Mouse (Mus musculus) retina, adult 2 months (tissue): Measurements from ENCODE around the gene Mpp4.

Experiments used
- DNase-seq: peaks from one replicate; pipeline ENCODE4 v3.0.0-alpha.2; 2012; ENCODE audit warnings: low read depth, low spot score

Mpp4 gene

GRCm38 (mm10) chr1:59167654-59168425, 4.7 kb upstream of the Mpp4 start:
- no peak for DNase-seq

GRCm38 (mm10) chr1:59166232-59166905, 3.2 kb upstream of the Mpp4 start:
- DNase-seq: no peak

- peak; percentile 67 for DNase-seq
Observed at GRCm38 (mm10) chr1:59163918-59164317, 729 bp upstream of the Mpp4 start.

- DNase-seq: no peak
Observed at GRCm38 (mm10) chr1:59162309-59163024, 722 bp downstream of the Mpp4 start.

GRCm38 (mm10) chr1:59161396-59161795, 1.8 kb downstream of the Mpp4 start:
- peak; percentile 78 for DNase-seq

- DNase-seq: no peak
Observed at GRCm38 (mm10) chr1:59160871-59161270, 2.3 kb downstream of the Mpp4 start.

- DNase-seq: no peak
Observed at GRCm38 (mm10) chr1:59159136-59159535, 4.1 kb downstream of the Mpp4 start.

- DNase-seq: no peak
Observed at GRCm38 (mm10) chr1:59158498-59158897, 4.7 kb downstream of the Mpp4 start.

GRCm38 (mm10) chr1:59157846-59158245, 5.3 kb downstream of the Mpp4 start:
- no peak for DNase-seq

- no peak for DNase-seq
Observed at GRCm38 (mm10) chr1:59152346-59152745, 10.8 kb downstream of the Mpp4 start.

- no peak for DNase-seq
Observed at GRCm38 (mm10) chr1:59150542-59150941, 12.6 kb downstream of the Mpp4 start.

GRCm38 (mm10) chr1:59144543-59144942, 18.6 kb downstream of the Mpp4 start:
- no peak for DNase-seq

GRCm38 (mm10) chr1:59142809-59143208, 20.4 kb downstream of the Mpp4 start:
- DNase-seq: no peak

GRCm38 (mm10) chr1:59134419-59134818, 28.8 kb downstream of the Mpp4 start:
- DNase-seq: no peak

- no peak for DNase-seq
Observed at GRCm38 (mm10) chr1:59128879-59129278, 34.3 kb downstream of the Mpp4 start.

GRCm38 (mm10) chr1:59125558-59125957, 37.6 kb downstream of the Mpp4 start:
- no peak for DNase-seq

GRCm38 (mm10) chr1:59119720-59120457, 43.3 kb downstream of the Mpp4 start, which contains the start of gene Tmem237:
TSS of gene Tmem237 (minus strand) at chr1:59120408.
- peak; percentile 75 for DNase-seq

- no peak for DNase-seq
Observed at GRCm38 (mm10) chr1:59110524-59110923, 52.7 kb downstream of the Mpp4 start.

- DNase-seq: no peak
Observed at GRCm38 (mm10) chr1:59102071-59102470, 61.1 kb downstream of the Mpp4 start.

- no peak for DNase-seq
Observed at GRCm38 (mm10) chr1:59101020-59101419, 62.2 kb downstream of the Mpp4 start.

- no peak for DNase-seq
Observed at GRCm38 (mm10) chr1:59094705-59095104, 68.5 kb downstream of the Mpp4 start, which contains the start of gene C2cd6. TSS of gene C2cd6 (minus strand) at chr1:59094900.
